Comparison of ENCODE assay signal across 8 mouse cellular contexts in genomic region chr7:133638821-133639220, GRCm38 (mm10). TPM values are rescaled to one million over a fixed set of nuclear protein-coding genes. Genes with fewer than 3 reads are reported as not detected.
A peak's percentile ranks its signal among the peaks of the same experiment; 100 is the strongest.
DNase-seq lines count a peak whose midpoint lies in the region; ATAC-seq and TF ChIP-seq lines count a peak whose summit lies in the region.

No protein-coding gene starts in this region.

- H3K27me3 ChIP-seq in C2C12 (ENCODE audit: control insufficient read depth, insufficient read depth, insufficient read length), result no peaks in the 10 kb centered on the region
- no peaks in the 10 kb centered on the region for H3K27me3 ChIP-seq in limb, embryonic 11.5 days (ENCODE audit: control insufficient read depth, insufficient read depth, low read length)
- H3K27me3 ChIP-seq in stomach, embryonic 14.5 days (ENCODE audit: control insufficient read depth, insufficient read depth, low read length), result no peaks in the 10 kb centered on the region

- DNase-seq in cerebellum, adult 9-10 months, result peak; percentile 42
- no peak for DNase-seq in cerebellum, postnatal 4 days (ENCODE audit: low spot score in 2 of 2)
- peak; percentile 19 to 46 for DNase-seq in frontal cortex, postnatal 14 days (ENCODE audit: low spot score in 2 of 2)
- no peak for DNase-seq in limb, embryonic 11.5 days (ENCODE audit: low spot score)
- DNase-seq in kidney, postnatal 25 days, result no peak
- DNase-seq in B cell, adult 2 months, result no peak

- H3K27ac ChIP-seq in limb, embryonic 11.5 days (replicated peaks; ENCODE audit: low read depth, low read length), result no peak overlapping the region
- no peak overlapping the region for H3K27ac ChIP-seq in stomach, embryonic 14.5 days (ENCODE audit: low read length)

- H3K79me2 ChIP-seq in C2C12 (ENCODE audit: control insufficient read depth, insufficient read depth), result peaks cover 24% of the 10 kb centered on the region

- peaks cover 18% of the 10 kb centered on the region for H3K79me3 ChIP-seq in C2C12 (ENCODE audit: low read depth)

- H3K9me3 ChIP-seq in limb, embryonic 11.5 days (ENCODE audit: control insufficient read depth, low read length), result no peaks in the 10 kb centered on the region
- no peaks in the 10 kb centered on the region for H3K9me3 ChIP-seq in stomach, embryonic 14.5 days (ENCODE audit: control insufficient read depth, low read depth, low read length)

- H3ac ChIP-seq in C2C12 (ENCODE audit: control insufficient read depth, insufficient read length, low read depth), result no peak overlapping the region

- ATAC-seq in limb, embryonic 11.5 days (ENCODE audit: insufficient number of reproducible peaks, low FRiP score, low TSS enrichment, low read depth), result no peak
- no peak for ATAC-seq in stomach, embryonic 14.5 days (ENCODE audit: insufficient number of reproducible peaks, insufficient read depth, low FRiP score, low read depth)

- WGBS in limb, embryonic 11.5 days, result 90% methylated on average over 13 of the region's 13 CpGs
- WGBS in stomach, embryonic 14.5 days, result 87% methylated on average over 13 of the region's 13 CpGs

- H3K36me3 ChIP-seq in C2C12 (ENCODE audit: control insufficient read depth, insufficient read depth), result peaks cover 48% of the 10 kb centered on the region
- H3K36me3 ChIP-seq in limb, embryonic 11.5 days (ENCODE audit: control insufficient read depth, insufficient read depth, low read length), result peaks cover 19% of the 10 kb centered on the region
- H3K36me3 ChIP-seq in stomach, embryonic 14.5 days (ENCODE audit: control insufficient read depth, insufficient read depth, low read length), result peaks cover 34% of the 10 kb centered on the region

- H3K9ac ChIP-seq in limb, embryonic 11.5 days (ENCODE audit: low read length), result no peak overlapping the region
- H3K9ac ChIP-seq in stomach, embryonic 14.5 days (replicated peaks; ENCODE audit: low read depth, low read length), result no peak overlapping the region

- H3K4me3 ChIP-seq in C2C12 (ENCODE audit: insufficient read depth, poor library complexity, severe bottlenecking), result peak overlapping the region; percentile 75
- H3K4me3 ChIP-seq in limb, embryonic 11.5 days (ENCODE audit: low read depth, low read length), result no peak overlapping the region
- peak overlapping the region; percentile 94; the same call in 1 of the 2 replicates for H3K4me3 ChIP-seq in stomach, embryonic 14.5 days (ENCODE audit: low read depth, low read length)

- H3K4me2 ChIP-seq in limb, embryonic 11.5 days (ENCODE audit: low read depth, severe bottlenecking), result peak overlapping the region; percentile 57; the same call in 1 of the 2 replicates
- H3K4me2 ChIP-seq in stomach, embryonic 14.5 days (replicated peaks; ENCODE audit: low read depth, low read length), result peak overlapping the region; percentile 86; the same call in 1 of the 2 replicates

- TF ChIP-seq CTCF in C2C12 (IDR thresholded peaks at IDR 0.05; ENCODE audit: control insufficient read depth, insufficient read depth, insufficient read length), result no peak

- peaks cover 13% of the 10 kb centered on the region; the same call in 1 of the 2 replicates for H3K4me1 ChIP-seq in limb, embryonic 11.5 days (ENCODE audit: control insufficient read depth, insufficient read depth, low read length)
- H3K4me1 ChIP-seq in stomach, embryonic 14.5 days (ENCODE audit: control insufficient read depth, insufficient read depth, low read length), result peaks cover 8% of the 10 kb centered on the region; the same call in 1 of the 2 replicates

TF ChIP-seq in C2C12, 6 proteins besides CTCF, POLR2A, EP300 and RAD21:
- TF ChIP-seq MAX (IDR thresholded peaks at IDR 0.05) (no peak), USF1 (IDR thresholded peaks at IDR 0.05; ENCODE audit: low read depth) (no peak), CEBPB (IDR thresholded peaks at IDR 0.05; ENCODE audit: low read depth) (no peak), MYOD1 (IDR thresholded peaks at IDR 0.05; ENCODE audit: control insufficient read depth, insufficient read length, low read depth) (no peak), FOSL1 (IDR thresholded peaks at IDR 0.05; ENCODE audit: insufficient read depth, low read length, poor library complexity, severe bottlenecking) (no peak)

RNA-seq across cellular contexts. Expression of gene Edrf1, which starts 1.5 kb away (rescaled TPM):
- 4.9 TPM for polyA plus RNA-seq in C2C12 (2012; fragmentation: generic; extraction: Trizol)
- 32.0 and 35.3 TPM in 2 replicates for polyA plus RNA-seq in limb, embryonic 11.5 days (2014; fragmentation: Nextera tagmentation; extraction: Ambion mirVana)
- 21.7 and 25.5 TPM in 2 replicates for polyA plus RNA-seq in stomach, embryonic 14.5 days (2014; fragmentation: Nextera tagmentation; extraction: Ambion mirVana)

RNA-seq across cellular contexts. Expression of gene Tex36, which starts 36.9 kb away (rescaled TPM):
- polyA plus RNA-seq in C2C12 (2012; fragmentation: generic; extraction: Trizol), result not detected
- 0.16 TPM in 1 of 2 replicates, not detected in the other for polyA plus RNA-seq in limb, embryonic 11.5 days (2014; fragmentation: Nextera tagmentation; extraction: Ambion mirVana)
- not detected in 2 replicates for polyA plus RNA-seq in stomach, embryonic 14.5 days (2014; fragmentation: Nextera tagmentation; extraction: Ambion mirVana)

RNA-seq across cellular contexts. Expression of gene Mmp21, which starts 41.0 kb away (rescaled TPM):
- polyA plus RNA-seq in C2C12 (2012; fragmentation: generic; extraction: Trizol), result not detected
- polyA plus RNA-seq in limb, embryonic 11.5 days (2014; fragmentation: Nextera tagmentation; extraction: Ambion mirVana), result 0.08 TPM in 1 of 2 replicates, not detected in the other
- polyA plus RNA-seq in stomach, embryonic 14.5 days (2014; fragmentation: Nextera tagmentation; extraction: Ambion mirVana), result 0.13 TPM in 1 of 2 replicates, not detected in the other

Comparison
In these comparisons a context has a peak if more than half of its experiments do, and no peak if none do; other contexts are left out.
1. DNase-seq: peak in cerebellum, adult 9-10 months (single experiment) and frontal cortex, postnatal 14 days (2 of 2); none in cerebellum, postnatal 4 days (0 of 2), limb, embryonic 11.5 days (single experiment), kidney, postnatal 25 days (0 of 2) and B cell, adult 2 months (0 of 2).